Mouse (Mus musculus) kidney, embryonic 15.5 days (tissue): ENCODE results near the gene Coro2a. TPM values are rescaled to one million over a fixed set of nuclear protein-coding genes. Genes with fewer than 3 reads are reported as not detected.
"Not testable (repeated sequence)": the region's sequence is repeated elsewhere in the genome, so short reads cannot be mapped to it uniquely, and the experiment has no call there.

Experiments used
- ATAC-seq: fragments of 200-750 bp; cut with Nextera tagmentation; replicated peaks from 2 replicates; pipeline ENCODE4 v1.8.0; 2017; ENCODE audit warnings: moderate TSS enrichment; ENCODE audit not compliant: low FRiP score
- H3K27ac ChIP-seq: fragments of 300-500 bp; sonication (generic); 2 replicates; pipeline ENCODE4 v1.5.1; 2015; ENCODE audit warnings: mild to moderate bottlenecking, inconsistent platforms
- H3K27me3 ChIP-seq: fragments of 300-500 bp; sonication (generic); 2 replicates; pipeline ENCODE4 v1.6.1; 2015; ENCODE audit warnings: inconsistent platforms
- H3K36me3 ChIP-seq: fragments of 300-500 bp; sonication (generic); 2 replicates; pipeline ENCODE4 v1.6.1; 2015; ENCODE audit warnings: inconsistent platforms
- H3K4me1 ChIP-seq: fragments of 300-500 bp; sonication (generic); 2 replicates; pipeline ENCODE4 v1.6.1; 2015; ENCODE audit warnings: inconsistent platforms
- H3K4me2 ChIP-seq: fragments of 300-500 bp; sonication (generic); 2 replicates; pipeline ENCODE4 v1.6.1; 2015; ENCODE audit warnings: moderate library complexity, mild to moderate bottlenecking, inconsistent platforms
- H3K4me3 ChIP-seq: fragments of 300-500 bp; sonication (generic); replicated peaks from 2 replicates; pipeline ENCODE4 v1.5.1; 2015; ENCODE audit warnings: mild to moderate bottlenecking, inconsistent platforms
- H3K9ac ChIP-seq: fragments of 300-500 bp; sonication (generic); 2 replicates; pipeline ENCODE4 v1.6.1; 2015; ENCODE audit warnings: mild to moderate bottlenecking, inconsistent platforms
- H3K9me3 ChIP-seq: fragments of 300-500 bp; sonication (generic); replicated peaks from 2 replicates; pipeline ENCODE4 v1.6.1; 2016; ENCODE audit warnings: inconsistent platforms
- WGBS: fragments of 180-500 bp; shearing (Covaris S2); methylation state at CpG from one replicate; pipeline ENCODE4 v1.1.7; 2015; ENCODE audit warnings: mixed read lengths; 5-methylcytosine and 5-hydroxymethylcytosine counted together
- polyA plus RNA-seq: library from polyadenylated mRNA; unstranded; fragments of >200 nt; fragmentation: Nextera tagmentation; extraction: Ambion mirVana; gene quantifications from 2 replicates; pipeline ENCODE4 v1.2.1, GENCODE M21; 2015

Coro2a gene
- 4.8 and 6.0 TPM in 2 replicates for polyA plus RNA-seq

GRCm38 (mm10) chr4:46601844-46602423 lies at the start of gene Coro2a:
Gene Coro2a (minus strand): TSS chr4:46602202.
- 1% methylated on average over 66 of the region's 66 CpGs for WGBS
- peaks cover 28% of the 10 kb centered on the region for H3K4me1 ChIP-seq
- peak; percentile 54 for ATAC-seq

GRCm38 (mm10) chr4:46650086-46650753 lies 48.2 kb upstream of the Coro2a start, which contains the start of gene Tbc1d2:
Gene Tbc1d2 (minus strand): TSS chr4:46650209.
- Histone ChIP-seq H3K36me3 (no peaks in the 10 kb centered on the region), H3K4me3 (peak within 1 kb of the TSS; percentile 77), H3K9ac (peak within 1 kb of the TSS; percentile 51), H3K9me3 (no peaks in the 10 kb centered on the region), H3K4me1 (peaks cover 13% of the 10 kb centered on the region), H3K27me3 (peaks cover 45% of the 10 kb centered on the region), H3K27ac (peak within 1 kb of the TSS; percentile 94), H3K4me2 (peak within 1 kb of the TSS; percentile 95)
- ATAC-seq = peak; percentile 98
- WGBS = under 1% methylated on average over 67 of the region's 69 CpGs

More at GRCm38 (mm10) chr4:46601844-46602423, at the start of gene Coro2a:
- Histone ChIP-seq H3K36me3 (no peaks in the 10 kb centered on the region), H3K4me2 (peak within 1 kb of the TSS; percentile 97), H3K9ac (peak within 1 kb of the TSS; percentile 57), H3K27me3 (peaks cover 56% of the 10 kb centered on the region), H3K27ac (no peak within 1 kb of the TSS), H3K4me3 (peak within 1 kb of the TSS; percentile 63), H3K9me3 (no peaks in the 10 kb centered on the region)

- H3K9ac ChIP-seq = peak overlapping the region; percentile 51; the same call in 1 of the 2 replicates
- 51% methylated on average over 4 of the region's 4 CpGs for WGBS
Observed at GRCm38 (mm10) chr4:46649161-46649560, 47.2 kb upstream of the Coro2a start.

GRCm38 (mm10) chr4:46643676-46644112 lies 41.7 kb upstream of the Coro2a start:
- Histone ChIP-seq H3K9me3 (no peaks in the 10 kb centered on the region), H3K4me3 (no peak overlapping the region), H3K4me2 (no peak overlapping the region), H3K27ac (peak overlapping the region; percentile 79), H3K27me3 (peaks cover 8% of the 10 kb centered on the region), H3K36me3 (no peaks in the 10 kb centered on the region), H3K4me1 (0 out of 2 replicates have a peak, but pooled peaks cover 10% of the 10 kb centered on the region), H3K9ac (no peak overlapping the region)
- WGBS = 82% methylated on average over 8 of the region's 8 CpGs
- ATAC-seq = 0 out of 2 replicates have a peak, but pooled peaks have one; percentile 7

More at GRCm38 (mm10) chr4:46649161-46649560, 47.2 kb upstream of the Coro2a start:
- no peak for ATAC-seq
- H3K4me3 ChIP-seq = peak overlapping the region; percentile 77
- H3K4me2 ChIP-seq = peak overlapping the region; percentile 95
- H3K27ac ChIP-seq = no peak overlapping the region
- H3K4me1 ChIP-seq = peaks cover 13% of the 10 kb centered on the region
- H3K27me3 ChIP-seq = peaks cover 45% of the 10 kb centered on the region
- no peaks in the 10 kb centered on the region for H3K9me3 ChIP-seq
- H3K36me3 ChIP-seq = no peaks in the 10 kb centered on the region

- peak overlapping the region; percentile 79 for H3K27ac ChIP-seq
- 0 out of 2 replicates have a peak, but pooled peaks cover 10% of the 10 kb centered on the region for H3K4me1 ChIP-seq
- no peak overlapping the region for H3K9ac ChIP-seq
- peaks cover 2% of the 10 kb centered on the region; the same call in 1 of the 2 replicates for H3K27me3 ChIP-seq
- H3K4me2 ChIP-seq = no peak overlapping the region
- no peak overlapping the region for H3K4me3 ChIP-seq
- H3K36me3 ChIP-seq = no peaks in the 10 kb centered on the region
- H3K9me3 ChIP-seq = no peaks in the 10 kb centered on the region
- ATAC-seq = peak; percentile 62; the same call in 1 of the 2 replicates
- 55% methylated on average over 8 of the region's 8 CpGs for WGBS
Observed at GRCm38 (mm10) chr4:46642924-46643675, 41.1 kb upstream of the Coro2a start.

- H3K9me3 ChIP-seq = no peaks in the 10 kb centered on the region
- ATAC-seq = no peak
- H3K4me3 ChIP-seq = no peak overlapping the region
- H3K4me1 ChIP-seq = 0 out of 2 replicates have a peak, but pooled peaks cover 10% of the 10 kb centered on the region
- no peak overlapping the region for H3K9ac ChIP-seq
- H3K36me3 ChIP-seq = no peaks in the 10 kb centered on the region
- H3K27me3 ChIP-seq = no peaks in the 10 kb centered on the region
- H3K4me2 ChIP-seq = no peak overlapping the region
- no peak overlapping the region for H3K27ac ChIP-seq
- WGBS = 65% methylated on average over 4 of the region's 4 CpGs
Observed at GRCm38 (mm10) chr4:46641283-46641682, 39.3 kb upstream of the Coro2a start.

- Histone ChIP-seq H3K36me3 (no peaks in the 10 kb centered on the region), H3K9ac (no peak overlapping the region), H3K27me3 (no peaks in the 10 kb centered on the region), H3K4me1 (0 out of 2 replicates have a peak, but pooled peaks cover 10% of the 10 kb centered on the region), H3K9me3 (no peaks in the 10 kb centered on the region), H3K4me2 (no peak overlapping the region), H3K4me3 (no peak overlapping the region), H3K27ac (peak overlapping the region; percentile 47; the same call in 1 of the 2 replicates)
- 71% methylated on average over 8 of the region's 8 CpGs for WGBS
- ATAC-seq = no peak
Observed at GRCm38 (mm10) chr4:46639866-46640265, 37.9 kb upstream of the Coro2a start.

- not testable (repeated sequence) for ATAC-seq, H3K27ac ChIP-seq
- WGBS = 92% methylated on average over 10 of the region's 10 CpGs
Observed at GRCm38 (mm10) chr4:46637250-46637649, 35.2 kb upstream of the Coro2a start.

GRCm38 (mm10) chr4:46635702-46636430 lies 33.9 kb upstream of the Coro2a start:
- Histone ChIP-seq H3K4me1 (no peaks in the 10 kb centered on the region), H3K4me3 (no peak overlapping the region), H3K9me3 (no peaks in the 10 kb centered on the region), H3K27me3 (no peaks in the 10 kb centered on the region), H3K27ac (no peak overlapping the region), H3K4me2 (no peak overlapping the region), H3K9ac (no peak overlapping the region), H3K36me3 (no peaks in the 10 kb centered on the region)
- 81% methylated on average over 16 of the region's 16 CpGs for WGBS
- no peak for ATAC-seq

More at GRCm38 (mm10) chr4:46637250-46637649, 35.2 kb upstream of the Coro2a start:
- H3K9me3 ChIP-seq, H3K4me1 ChIP-seq, H3K27me3 ChIP-seq, H3K36me3 ChIP-seq, H3K4me2 ChIP-seq, H3K4me3 ChIP-seq, H3K9ac ChIP-seq: not testable (repeated sequence)

GRCm38 (mm10) chr4:46634881-46635280 lies 32.9 kb upstream of the Coro2a start:
- Histone ChIP-seq H3K27me3 (no peaks in the 10 kb centered on the region), H3K4me2 (no peak overlapping the region), H3K4me3 (no peak overlapping the region), H3K36me3 (no peaks in the 10 kb centered on the region), H3K27ac (no peak overlapping the region), H3K9me3 (no peaks in the 10 kb centered on the region), H3K4me1 (peaks cover 10% of the 10 kb centered on the region), H3K9ac (no peak overlapping the region)
- ATAC-seq = no peak
- WGBS = 54% methylated on average over 6 of the region's 6 CpGs

GRCm38 (mm10) chr4:46633565-46633964 lies 31.6 kb upstream of the Coro2a start:
- not testable (repeated sequence) for H3K4me3 ChIP-seq, H3K27me3 ChIP-seq, H3K4me2 ChIP-seq, H3K36me3 ChIP-seq, H3K27ac ChIP-seq, ATAC-seq, H3K9me3 ChIP-seq, H3K9ac ChIP-seq
- peaks cover 23% of the 10 kb centered on the region for H3K4me1 ChIP-seq
- 62% methylated on average over 6 of the region's 6 CpGs for WGBS
